Comparison of ENCODE assay signal across 25 mouse cellular contexts in genomic region chr5:31933296-31933695, GRCm38 (mm10).
DNase-seq lines count a peak whose midpoint lies in the region; ATAC-seq lines count a peak whose summit lies in the region.
"Had no signal": no experiment of that assay in that cellular context is flagged by ENCODE, and none has a peak within 500 bp of the region (broad histone marks: within the 10 kb centered on the region; RNA-seq: fewer than 3 reads in every experiment).

No protein-coding gene starts in this region.

- H3K27me3 ChIP-seq in heart, embryonic 11.5 days (ENCODE audit: control insufficient read depth, insufficient read depth, low read length): no peaks in the 10 kb centered on the region
- H3K27me3 ChIP-seq in heart, embryonic 16.5 days (ENCODE audit: control insufficient read depth, insufficient read depth, low read length): no peaks in the 10 kb centered on the region
- H3K27me3 ChIP-seq: CH12.LX; embryonic facial prominence, embryonic 12.5 days; kidney, embryonic 15.5 days; limb, embryonic 12.5 days; Patski had no signal

- H3K4me2 ChIP-seq in heart, embryonic 11.5 days: no peak overlapping the region
- H3K4me2 ChIP-seq in heart, embryonic 16.5 days (ENCODE audit: low read depth, low read length): no peak overlapping the region
- H3K4me2 ChIP-seq: embryonic facial prominence, embryonic 12.5 days; kidney, embryonic 15.5 days; limb, embryonic 12.5 days; liver, embryonic 11.5 days had no signal

- DNase-seq in gastrocnemius, adult 18-20 months (ENCODE audit: low spot score): peak; percentile 65
- no peak for DNase-seq in gastrocnemius, postnatal 10 days
- peak; percentile 26 for DNase-seq in heart, adult 8-10 months (ENCODE audit: low spot score)
- DNase-seq in cerebellum, postnatal 14 days: peak; percentile 18 to 20
- no peak for DNase-seq in spleen, adult 12 weeks (ENCODE audit: low spot score)
- DNase-seq: adrenal gland, postnatal 36 days; B cell, adult 2 months; kidney, adult 11 months; kidney, postnatal 36 days; layer of hippocampus, postnatal 36 days; liver, postnatal 0 days; thymus, adult 18-20 months; thymus, postnatal 36 days had no signal

- H3K36me3 ChIP-seq in heart, embryonic 11.5 days (ENCODE audit: control insufficient read depth, insufficient read depth, low read length): no peaks in the 10 kb centered on the region
- no peaks in the 10 kb centered on the region for H3K36me3 ChIP-seq in heart, embryonic 16.5 days (ENCODE audit: control insufficient read depth, insufficient read depth)
- H3K36me3 ChIP-seq: embryonic facial prominence, embryonic 12.5 days; kidney, embryonic 15.5 days; limb, embryonic 12.5 days; midbrain, embryonic 10.5 days had no signal

- H3K4me3 ChIP-seq in heart, embryonic 11.5 days (ENCODE audit: low read depth, low read length): no peak overlapping the region
- H3K4me3 ChIP-seq in heart, embryonic 16.5 days (ENCODE audit: low read length): no peak overlapping the region
- H3K4me3 ChIP-seq: embryonic facial prominence, embryonic 12.5 days; kidney, embryonic 15.5 days; limb, embryonic 12.5 days; midbrain, embryonic 10.5 days had no signal

- 52% methylated on average over 6 of the region's 6 CpGs for WGBS in heart, embryonic 11.5 days (ENCODE audit: insufficient replicate concordance)
- 36% methylated on average over 6 of the region's 6 CpGs for WGBS in heart, embryonic 16.5 days

- no peak overlapping the region for H3K9ac ChIP-seq in heart, embryonic 11.5 days (ENCODE audit: low read depth, low read length)
- no peak overlapping the region for H3K9ac ChIP-seq in heart, embryonic 16.5 days (ENCODE audit: low read length)
- H3K9ac ChIP-seq: embryonic facial prominence, embryonic 12.5 days; kidney, embryonic 15.5 days; limb, embryonic 12.5 days; liver, postnatal 0 days had no signal

- no peaks in the 10 kb centered on the region for H3K9me3 ChIP-seq in heart, embryonic 11.5 days (replicated peaks; ENCODE audit: control insufficient read depth, low read length)
- H3K9me3 ChIP-seq in heart, embryonic 16.5 days (replicated peaks; ENCODE audit: control insufficient read depth, low read length): no peaks in the 10 kb centered on the region
- H3K9me3 ChIP-seq: embryonic facial prominence, embryonic 12.5 days; G1E; kidney, embryonic 15.5 days; limb, embryonic 12.5 days; midbrain, embryonic 10.5 days had no signal

- H3K4me1 ChIP-seq in heart, embryonic 11.5 days (ENCODE audit: control insufficient read depth, insufficient read depth, low read length): peaks cover 21% of the 10 kb centered on the region
- peaks cover 35% of the 10 kb centered on the region for H3K4me1 ChIP-seq in heart, embryonic 16.5 days (ENCODE audit: control insufficient read depth, insufficient read depth, low read length)

- no peak for ATAC-seq in heart, embryonic 11.5 days (replicated peaks; ENCODE audit: insufficient number of reproducible peaks, low FRiP score, low TSS enrichment)
- ATAC-seq in heart, embryonic 16.5 days (replicated peaks; ENCODE audit: extremely low read depth, insufficient read depth, low FRiP score): no peak; the same call in 1 of the 2 replicates
- ATAC-seq: hindbrain, postnatal 0 days; liver, postnatal 0 days; lung, postnatal 0 days; Patski had no signal

- no peak overlapping the region for H3K27ac ChIP-seq in heart, embryonic 11.5 days (ENCODE audit: low read depth, low read length)
- peak overlapping the region; percentile 72 for H3K27ac ChIP-seq in heart, embryonic 16.5 days (ENCODE audit: low read length)
- H3K27ac ChIP-seq: embryonic facial prominence, embryonic 12.5 days; hindbrain, postnatal 0 days; kidney, embryonic 15.5 days; midbrain, embryonic 10.5 days had no signal

Comparison
In these comparisons a context has a peak if more than half of its experiments do, and no peak if none do; other contexts are left out.
1. DNase-seq: peak in gastrocnemius, adult 18-20 months (single experiment), heart, adult 8-10 months (single experiment) and cerebellum, postnatal 14 days (2 of 2); none in gastrocnemius, postnatal 10 days (single experiment) and spleen, adult 12 weeks (single experiment).